Mouse (Mus musculus) kidney, adult 2 months (tissue): ENCODE measurements around the gene Cdh13.

ENCODE experiments used
- CTCF ChIP-seq: fragments of 200-500 bp; conservative IDR thresholded peaks from 2 replicates; pipeline ENCODE4 v1.5.1; 2011; ENCODE audit warnings: low read depth, mild to moderate bottlenecking, control low read depth, low read length, moderate library complexity, mixed read lengths; ENCODE audit not compliant: insufficient read depth, insufficient read length
- POLR2A ChIP-seq: fragments of 200-500 bp; IDR thresholded peaks from one replicate; pipeline ENCODE4 v1.6.1; 2011; ENCODE audit warnings: low read depth, low read length, control low read depth

GRCm38 (mm10) chr8:118648801-118649537 lies 365.4 kb downstream of the Cdh13 start:
- TF ChIP-seq CTCF, result no peak
- TF ChIP-seq POLR2A, result no peak
